Mouse (Mus musculus) limb, embryonic 13.5 days (tissue): ENCODE results near the gene Gm49395. TPM values are rescaled to one million over a fixed set of nuclear protein-coding genes. Genes with fewer than 3 reads are reported as not detected.

Experiments used
- ATAC-seq: fragments of 200-750 bp; cut with Nextera tagmentation; 2 replicates; pipeline ENCODE4 v1.8.0; 2017; ENCODE audit warnings: low read depth, moderate number of reproducible peaks, moderate TSS enrichment; ENCODE audit not compliant: low FRiP score
- H3K27ac ChIP-seq: fragments of 300-500 bp; sonication (generic); 2 replicates; pipeline ENCODE4 v1.5.1; 2015; ENCODE audit warnings: inconsistent platforms, mild to moderate bottlenecking, moderate library complexity
- H3K27me3 ChIP-seq: fragments of 300-500 bp; sonication (generic); 2 replicates; pipeline ENCODE4 v1.6.1; 2015; ENCODE audit warnings: mild to moderate bottlenecking, inconsistent platforms
- H3K36me3 ChIP-seq: fragments of 300-500 bp; sonication (generic); 2 replicates; pipeline ENCODE4 v1.6.1; 2015; ENCODE audit warnings: inconsistent platforms, mild to moderate bottlenecking, moderate library complexity
- H3K4me1 ChIP-seq: fragments of 300-500 bp; sonication (generic); 2 replicates; pipeline ENCODE4 v1.6.1; 2015; ENCODE audit warnings: inconsistent platforms
- H3K4me2 ChIP-seq: fragments of 300-500 bp; sonication (generic); replicated peaks from 2 replicates; pipeline ENCODE4 v1.6.1; 2015; ENCODE audit warnings: inconsistent platforms, mild to moderate bottlenecking, moderate library complexity
- H3K4me3 ChIP-seq: fragments of 300-500 bp; sonication (generic); 2 replicates; pipeline ENCODE4 v1.5.1; 2015; ENCODE audit warnings: moderate library complexity, mild to moderate bottlenecking, inconsistent platforms
- H3K9ac ChIP-seq: fragments of 300-500 bp; sonication (generic); 2 replicates; pipeline ENCODE4 v1.6.1; 2015; ENCODE audit warnings: mild to moderate bottlenecking, inconsistent platforms
- H3K9me3 ChIP-seq: fragments of 300-500 bp; sonication (generic); 2 replicates; pipeline ENCODE4 v1.6.1; 2016; ENCODE audit warnings: inconsistent platforms
- WGBS: fragments of 180-500 bp; shearing (Covaris S2); methylation state at CpG from one replicate; pipeline ENCODE4 v1.1.7; 2015; 5-methylcytosine and 5-hydroxymethylcytosine counted together
- polyA plus RNA-seq: library from polyadenylated mRNA; unstranded; fragments of >200 nt; fragmentation: Nextera tagmentation; extraction: Ambion mirVana; gene quantifications from 2 replicates; pipeline ENCODE4 v1.2.1, GENCODE M21; 2015

Gene Gm49395
- polyA plus RNA-seq, result 3.1 and 4.2 TPM in 2 replicates

DNA sequence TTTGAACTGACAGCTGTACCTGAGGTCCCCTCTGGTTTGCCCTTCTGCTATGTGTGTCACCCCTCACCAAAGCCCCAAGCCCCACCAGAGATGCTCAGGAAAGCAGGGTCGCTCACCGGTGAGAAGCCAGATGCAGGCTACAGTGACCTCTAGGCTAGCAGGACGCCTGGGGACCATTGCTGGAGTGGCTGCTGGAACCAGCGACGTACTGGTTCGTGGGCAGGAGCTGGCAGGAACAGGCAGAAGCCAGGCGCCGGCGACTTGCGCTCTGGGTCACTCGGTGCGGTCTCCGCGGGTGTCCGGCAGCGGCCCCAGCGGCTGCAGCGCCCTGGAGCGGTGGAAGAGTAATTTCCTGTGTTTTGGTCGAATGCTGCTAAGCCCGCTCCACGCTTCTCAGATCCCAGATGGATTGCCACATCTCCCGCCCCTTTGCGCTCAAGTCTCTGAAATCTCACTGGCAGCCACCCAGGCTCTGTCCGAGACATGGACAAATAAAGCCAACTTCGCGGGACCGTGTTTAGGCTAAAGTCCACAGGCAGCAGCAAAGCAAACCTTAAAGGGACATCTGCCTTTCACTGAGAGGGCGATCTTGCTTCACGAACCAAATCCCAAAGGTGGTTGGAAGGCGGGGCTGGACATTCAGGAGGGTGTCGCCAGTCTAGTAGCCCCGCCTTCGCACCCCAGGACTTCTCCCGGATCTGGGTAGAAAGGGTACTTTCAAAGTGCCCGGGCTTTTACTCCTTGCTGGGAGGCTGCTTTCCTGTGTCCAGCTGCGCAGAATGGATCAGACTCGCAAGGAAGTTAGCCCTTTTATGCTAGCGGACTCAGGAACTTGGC lies at the start of gene Gm49395, which contains the start of gene Itga1:
TSS of gene Gm49395 (minus strand) at position 567 of the 837 bp plus-strand sequence.
TSS of gene Itga1 (minus strand) at position 610 of the 837 bp plus-strand sequence.
- H3K4me1 ChIP-seq, result 0 out of 2 replicates have a peak, but pooled peaks cover 4% of the 10 kb centered on the region
- H3K4me2 ChIP-seq, result peak within 1 kb of the TSS; percentile 81
- no peaks in the 10 kb centered on the region for H3K27me3 ChIP-seq
- peak within 1 kb of the TSS; percentile 65 for H3K9ac ChIP-seq
- H3K27ac ChIP-seq, result peak within 1 kb of the TSS; percentile 33; the same call in 1 of the 2 replicates
- ATAC-seq, result peak; percentile 88
- WGBS, result 1% methylated on average over 39 of the region's 39 CpGs
- peak within 1 kb of the TSS; percentile 50 for H3K4me3 ChIP-seq
- no peaks in the 10 kb centered on the region for H3K9me3 ChIP-seq
- no peaks in the 10 kb centered on the region for H3K36me3 ChIP-seq

DNA sequence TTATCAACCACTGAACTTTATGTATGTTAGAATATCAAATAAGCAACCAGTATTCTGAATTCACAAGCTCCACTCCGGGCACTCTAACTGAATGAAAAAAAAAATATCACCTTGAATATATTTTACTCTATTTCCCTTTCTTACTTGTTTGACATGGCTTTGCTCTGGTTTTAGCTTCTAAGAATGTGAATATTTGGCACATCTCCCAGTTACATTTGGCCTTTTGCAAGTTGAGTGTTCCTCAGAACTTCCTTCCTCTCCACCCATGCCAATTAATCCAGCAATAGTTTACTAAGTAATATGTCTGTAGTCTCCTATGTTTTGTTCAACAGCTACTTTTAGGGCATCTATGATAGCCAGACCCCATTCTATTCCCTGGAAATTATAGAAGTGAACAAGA lies 48.9 kb upstream of the Gm49395 start:
- Histone ChIP-seq H3K9me3 (no peaks in the 10 kb centered on the region), H3K9ac (no peak overlapping the region), H3K27ac (no peak overlapping the region), H3K4me1 (no peaks in the 10 kb centered on the region), H3K27me3 (no peaks in the 10 kb centered on the region), H3K4me2 (no peak overlapping the region), H3K36me3 (no peaks in the 10 kb centered on the region), H3K4me3 (no peak overlapping the region)
- 90% methylated on average over 1 of the region's 1 CpGs for WGBS
- no peak for ATAC-seq

DNA sequence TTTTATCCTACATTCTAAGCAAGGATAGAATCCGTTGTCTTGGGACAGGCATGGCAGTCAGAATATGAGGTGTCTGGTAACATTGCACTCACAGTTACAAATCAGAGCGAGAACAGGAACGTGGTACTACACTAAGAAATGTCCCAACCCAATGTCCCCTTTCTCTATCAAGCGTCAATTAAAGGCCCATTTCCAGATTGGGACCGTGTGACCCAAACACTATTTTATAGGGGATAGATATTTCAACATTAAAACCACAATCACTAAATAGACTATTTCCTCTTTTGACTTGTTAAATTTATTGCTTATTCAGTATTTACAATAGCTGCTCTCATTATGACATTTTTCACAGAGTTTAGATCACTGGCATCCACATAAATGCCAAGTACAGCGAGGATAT lies 48.1 kb upstream of the Gm49395 start:
- no peaks in the 10 kb centered on the region for H3K36me3 ChIP-seq
- no peak overlapping the region for H3K27ac ChIP-seq
- H3K27me3 ChIP-seq, result no peaks in the 10 kb centered on the region
- no peak for ATAC-seq
- no peaks in the 10 kb centered on the region for H3K4me1 ChIP-seq
- H3K9ac ChIP-seq, result no peak overlapping the region
- no peak overlapping the region for H3K4me3 ChIP-seq
- no peak overlapping the region for H3K4me2 ChIP-seq
- 84% methylated on average over 6 of the region's 6 CpGs for WGBS
- no peaks in the 10 kb centered on the region for H3K9me3 ChIP-seq

DNA sequence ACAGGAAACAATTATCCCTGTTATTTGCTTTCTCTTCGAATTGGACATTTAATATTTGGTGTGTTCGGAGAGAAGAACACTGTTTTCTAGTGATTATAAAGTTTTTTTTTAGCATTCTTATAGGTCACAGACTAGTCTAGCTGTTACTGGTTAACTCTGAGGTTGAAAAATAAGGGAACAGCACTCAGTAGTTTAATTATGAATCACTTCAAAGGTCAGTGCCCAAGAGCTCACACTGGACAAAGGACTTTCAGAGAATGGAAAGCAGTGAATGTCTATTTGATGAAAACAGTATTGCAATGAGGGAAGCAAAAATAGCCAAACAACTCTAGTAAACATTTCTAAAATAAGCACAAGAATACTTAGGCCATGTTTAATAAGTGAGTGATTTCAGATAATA lies 41.9 kb upstream of the Gm49395 start:
- H3K4me3 ChIP-seq, result no peak overlapping the region
- 83% methylated on average over 2 of the region's 2 CpGs for WGBS
- no peaks in the 10 kb centered on the region for H3K27me3 ChIP-seq
- no peak overlapping the region for H3K9ac ChIP-seq
- no peaks in the 10 kb centered on the region for H3K9me3 ChIP-seq
- ATAC-seq, result no peak
- H3K4me2 ChIP-seq, result no peak overlapping the region
- no peak overlapping the region for H3K27ac ChIP-seq
- no peaks in the 10 kb centered on the region for H3K4me1 ChIP-seq
- no peaks in the 10 kb centered on the region for H3K36me3 ChIP-seq

DNA sequence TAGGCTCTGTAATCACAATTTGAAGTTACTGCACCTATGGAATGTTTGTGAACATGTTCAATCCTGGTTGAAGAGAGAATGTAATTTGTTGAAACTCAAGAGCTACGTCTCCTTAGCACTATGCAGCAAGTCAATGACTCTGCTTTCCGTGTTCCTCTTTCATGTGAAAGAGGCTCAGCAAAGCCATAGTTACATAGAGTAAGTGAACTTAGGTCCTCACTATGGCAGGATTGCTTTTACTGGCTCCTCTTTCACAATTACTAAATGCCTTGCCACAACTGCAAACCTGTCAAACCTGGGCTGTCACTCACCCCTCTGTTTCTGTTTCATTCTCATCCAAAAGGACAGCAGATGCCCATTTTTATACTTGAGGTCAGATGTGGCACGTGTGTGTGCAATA lies 40.3 kb upstream of the Gm49395 start:
- no peaks in the 10 kb centered on the region for H3K27me3 ChIP-seq
- no peak for ATAC-seq
- no peaks in the 10 kb centered on the region for H3K4me1 ChIP-seq

DNA sequence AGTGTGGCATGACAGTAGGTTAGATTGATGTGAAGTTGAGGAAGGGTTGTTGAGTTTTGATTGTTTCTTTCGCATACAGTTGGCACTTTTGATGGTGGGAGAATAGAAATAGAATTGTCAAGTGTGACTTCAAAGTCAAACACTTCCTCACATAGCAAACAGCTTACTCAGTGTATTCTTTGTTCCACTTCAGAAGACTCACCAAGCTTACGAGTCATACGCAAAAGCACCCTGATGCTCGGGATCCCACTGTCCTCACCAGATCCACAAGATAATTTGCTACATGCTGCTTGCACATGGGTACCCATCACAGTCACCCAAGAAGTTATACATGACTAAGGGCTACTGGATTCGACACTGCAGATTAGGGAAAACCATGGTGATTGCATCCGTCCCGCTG lies 36.8 kb upstream of the Gm49395 start:
- H3K27ac ChIP-seq, result no peak overlapping the region
- no peak overlapping the region for H3K4me2 ChIP-seq
- 89% methylated on average over 7 of the region's 7 CpGs for WGBS
- no peak for ATAC-seq
- H3K4me3 ChIP-seq, result no peak overlapping the region
- H3K9ac ChIP-seq, result no peak overlapping the region
- H3K4me1 ChIP-seq, result no peaks in the 10 kb centered on the region
- no peaks in the 10 kb centered on the region for H3K36me3 ChIP-seq
- H3K27me3 ChIP-seq, result no peaks in the 10 kb centered on the region
- H3K9me3 ChIP-seq, result no peaks in the 10 kb centered on the region

More for the DNA sequence above, 40.3 kb upstream of the Gm49395 start:
- no peak overlapping the region for H3K4me3 ChIP-seq
- H3K9ac ChIP-seq, result no peak overlapping the region
- no peak overlapping the region for H3K27ac ChIP-seq
- no peaks in the 10 kb centered on the region for H3K9me3 ChIP-seq
- WGBS, result 85% methylated on average over 3 of the region's 3 CpGs
- H3K36me3 ChIP-seq, result no peaks in the 10 kb centered on the region
- H3K4me2 ChIP-seq, result no peak overlapping the region

DNA sequence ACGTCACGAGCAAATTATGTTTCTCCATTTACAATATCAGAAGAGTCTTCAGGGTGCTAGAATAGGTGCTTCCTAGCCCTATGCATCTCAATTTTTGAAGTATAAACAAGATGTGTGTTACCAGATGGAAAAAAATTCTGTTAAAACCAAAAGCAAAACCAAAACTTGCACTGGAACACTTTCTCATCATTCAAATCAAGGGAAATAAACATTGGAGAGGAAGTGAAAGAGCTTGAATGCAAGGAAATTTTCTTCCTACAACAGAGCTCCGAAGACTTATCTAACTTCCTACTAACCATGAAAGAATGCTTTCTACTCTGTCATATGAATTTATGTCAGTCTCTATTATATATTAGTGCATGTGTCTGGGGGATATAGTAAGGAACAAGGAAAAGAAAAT lies 35.0 kb upstream of the Gm49395 start:
- H3K9me3 ChIP-seq, result no peaks in the 10 kb centered on the region
- no peak overlapping the region for H3K9ac ChIP-seq
- no peak overlapping the region for H3K4me2 ChIP-seq
- H3K36me3 ChIP-seq, result no peaks in the 10 kb centered on the region
- 89% methylated on average over 3 of the region's 3 CpGs for WGBS
- no peak overlapping the region for H3K27ac ChIP-seq
- H3K4me3 ChIP-seq, result no peak overlapping the region
- no peaks in the 10 kb centered on the region for H3K27me3 ChIP-seq
- ATAC-seq, result no peak
- H3K4me1 ChIP-seq, result peaks cover 4% of the 10 kb centered on the region; the same call in 1 of the 2 replicates

DNA sequence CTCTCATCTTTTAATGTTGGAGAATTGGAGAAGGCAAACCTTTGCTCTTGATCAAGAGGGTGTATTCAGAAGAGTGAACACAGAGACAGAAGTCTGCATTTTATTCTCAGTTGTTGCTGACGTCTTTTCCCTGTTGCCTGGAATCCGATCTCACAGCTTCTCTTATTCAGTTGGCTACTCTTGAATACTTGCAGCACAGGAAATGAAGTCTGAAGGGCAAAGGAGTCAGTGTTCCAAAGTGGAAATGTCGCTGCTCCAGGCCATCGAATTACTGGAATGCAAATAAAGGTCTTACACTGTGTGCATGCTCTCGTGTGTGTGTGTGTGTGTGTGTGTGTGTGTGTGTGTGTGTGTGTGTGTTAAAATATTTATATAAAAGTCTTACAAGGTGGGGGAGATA lies 30.7 kb upstream of the Gm49395 start:
- Histone ChIP-seq H3K4me1 (peaks cover 4% of the 10 kb centered on the region; the same call in 1 of the 2 replicates), H3K4me2 (no peak overlapping the region), H3K9me3 (no peaks in the 10 kb centered on the region), H3K27ac (no peak overlapping the region), H3K9ac (no peak overlapping the region), H3K27me3 (no peaks in the 10 kb centered on the region), H3K4me3 (no peak overlapping the region), H3K36me3 (no peaks in the 10 kb centered on the region)
- no peak for ATAC-seq
- 19% methylated on average over 5 of the region's 5 CpGs for WGBS

DNA sequence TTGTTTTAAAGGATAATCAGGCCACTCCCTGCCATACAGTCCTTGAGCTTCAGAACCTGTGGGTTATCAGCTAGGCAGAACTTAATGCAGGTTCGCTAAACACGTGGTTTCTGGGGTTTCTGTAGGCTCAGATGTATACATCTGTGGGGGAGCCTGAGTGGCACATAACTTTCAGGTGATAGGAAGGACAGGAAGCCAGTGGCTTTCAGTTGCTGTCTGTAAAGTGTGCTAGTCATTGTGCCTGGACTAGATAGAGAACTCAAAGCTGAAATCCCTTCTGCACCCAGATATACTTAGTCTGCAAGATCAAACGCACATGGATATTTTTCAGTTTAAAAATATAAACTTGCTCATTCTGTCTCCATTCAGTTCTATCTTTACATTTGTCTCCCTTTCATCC lies 29.7 kb upstream of the Gm49395 start:
- Histone ChIP-seq H3K36me3 (no peaks in the 10 kb centered on the region), H3K4me1 (peaks cover 4% of the 10 kb centered on the region; the same call in 1 of the 2 replicates), H3K27ac (no peak overlapping the region), H3K9me3 (no peaks in the 10 kb centered on the region), H3K4me3 (no peak overlapping the region), H3K27me3 (no peaks in the 10 kb centered on the region), H3K9ac (no peak overlapping the region), H3K4me2 (no peak overlapping the region)
- no peak for ATAC-seq
- WGBS, result 67% methylated on average over 3 of the region's 3 CpGs

DNA sequence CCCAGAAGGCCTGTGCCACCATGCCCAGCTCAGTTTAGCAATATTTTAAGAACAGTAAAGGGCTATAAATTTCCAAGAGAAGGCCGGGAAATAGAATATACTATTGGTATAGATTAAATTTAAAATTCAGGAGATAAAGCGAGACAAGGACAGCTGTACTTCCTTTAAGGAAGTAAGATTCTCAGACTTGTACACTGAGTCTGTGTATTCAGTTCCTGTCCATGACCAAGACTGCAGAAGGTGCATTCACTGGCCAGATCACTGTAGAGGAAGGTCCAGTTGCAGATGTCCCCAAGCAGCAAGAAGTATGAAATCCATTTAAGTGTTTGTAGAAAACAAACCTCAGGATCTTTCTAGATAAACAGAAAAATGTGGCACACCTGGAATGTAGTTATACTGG lies 28.3 kb upstream of the Gm49395 start:
- Histone ChIP-seq H3K36me3 (no peaks in the 10 kb centered on the region), H3K9me3 (no peaks in the 10 kb centered on the region), H3K27me3 (no peaks in the 10 kb centered on the region), H3K4me2 (no peak overlapping the region), H3K4me3 (no peak overlapping the region), H3K9ac (no peak overlapping the region), H3K4me1 (peaks cover 4% of the 10 kb centered on the region; the same call in 1 of the 2 replicates), H3K27ac (no peak overlapping the region)
- no peak for ATAC-seq
- 85% methylated on average over 2 of the region's 2 CpGs for WGBS

DNA sequence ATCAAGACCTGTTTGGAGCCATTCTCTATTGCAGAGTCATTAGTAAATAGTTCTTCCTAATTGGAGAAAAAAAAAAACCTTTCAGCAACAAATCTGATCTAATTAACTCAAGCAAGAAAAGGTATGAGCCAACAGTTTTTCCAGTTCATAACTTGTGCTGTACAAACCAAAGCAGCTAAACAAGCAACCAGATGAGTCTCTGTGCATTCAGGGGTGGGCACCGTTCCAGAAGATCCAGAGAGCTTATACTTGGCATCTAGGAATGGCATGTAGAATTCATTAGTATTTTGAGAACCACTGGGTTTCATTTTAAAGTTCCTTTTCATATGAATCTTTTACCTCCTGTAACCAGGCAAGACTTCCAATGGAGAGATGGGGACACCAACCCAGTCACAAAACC lies 26.1 kb upstream of the Gm49395 start:
- no peaks in the 10 kb centered on the region for H3K9me3 ChIP-seq
- no peaks in the 10 kb centered on the region for H3K27me3 ChIP-seq
- H3K4me1 ChIP-seq, result peaks cover 4% of the 10 kb centered on the region; the same call in 1 of the 2 replicates
- ATAC-seq, result no peak
- no peak overlapping the region for H3K4me3 ChIP-seq
- no peaks in the 10 kb centered on the region for H3K36me3 ChIP-seq
- H3K9ac ChIP-seq, result no peak overlapping the region
- 88% methylated on average over 1 of the region's 1 CpGs for WGBS
- H3K27ac ChIP-seq, result no peak overlapping the region
- no peak overlapping the region for H3K4me2 ChIP-seq

DNA sequence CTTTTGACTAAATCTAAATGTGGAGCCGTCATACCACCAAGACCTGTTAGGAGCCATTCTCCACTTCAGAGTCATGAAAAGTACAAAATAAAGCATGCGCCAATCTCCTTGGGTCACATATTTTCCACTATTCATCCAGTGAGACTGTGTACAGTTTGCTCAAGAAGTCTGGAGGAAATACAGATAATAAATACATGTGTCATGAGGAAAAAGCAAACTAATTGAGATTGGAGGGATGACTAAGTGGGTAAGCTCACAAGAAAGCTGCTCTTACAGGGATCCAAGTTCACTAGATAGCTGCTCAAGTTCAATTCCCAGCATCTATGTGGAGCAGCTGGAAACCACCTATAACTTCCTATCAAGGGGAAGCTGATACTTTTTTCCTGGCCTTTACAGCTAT lies 24.8 kb upstream of the Gm49395 start:
- no peak overlapping the region for H3K9ac ChIP-seq
- no peaks in the 10 kb centered on the region for H3K36me3 ChIP-seq
- H3K27me3 ChIP-seq, result no peaks in the 10 kb centered on the region
- H3K4me1 ChIP-seq, result no peaks in the 10 kb centered on the region
- no peak for ATAC-seq
- WGBS, result 90% methylated on average over 2 of the region's 2 CpGs
- H3K4me2 ChIP-seq, result no peak overlapping the region
- H3K9me3 ChIP-seq, result no peaks in the 10 kb centered on the region
- no peak overlapping the region for H3K4me3 ChIP-seq
- no peak overlapping the region for H3K27ac ChIP-seq

DNA sequence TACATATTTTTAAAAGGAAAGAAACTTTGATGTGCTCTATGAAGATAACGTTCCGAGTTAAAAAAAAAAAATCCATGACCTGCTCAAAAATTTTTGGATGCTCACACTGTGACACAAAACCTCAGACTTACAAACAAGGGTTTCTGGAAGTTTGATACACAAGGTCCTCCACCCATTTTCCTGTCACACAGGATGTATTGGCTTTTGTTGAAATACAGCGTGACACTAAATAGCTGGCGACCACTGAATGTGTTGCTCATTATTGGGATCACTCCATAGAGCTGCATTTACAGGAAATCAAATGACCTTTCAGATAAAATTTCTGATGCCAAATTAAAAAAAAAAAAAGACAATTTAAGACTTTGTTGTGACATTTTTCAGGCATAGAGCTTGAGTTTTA lies 23.4 kb upstream of the Gm49395 start:
- H3K4me1 ChIP-seq, result no peaks in the 10 kb centered on the region
- H3K9ac ChIP-seq, result no peak overlapping the region
- no peaks in the 10 kb centered on the region for H3K9me3 ChIP-seq
- no peak for ATAC-seq
- no peaks in the 10 kb centered on the region for H3K36me3 ChIP-seq
- H3K4me3 ChIP-seq, result no peak overlapping the region
- H3K27ac ChIP-seq, result no peak overlapping the region
- WGBS, result 91% methylated on average over 4 of the region's 4 CpGs
- no peak overlapping the region for H3K4me2 ChIP-seq
- no peaks in the 10 kb centered on the region for H3K27me3 ChIP-seq
